Mouse (Mus musculus): ENCODE data around the gene Isl1.

Gene Isl1

DNA sequence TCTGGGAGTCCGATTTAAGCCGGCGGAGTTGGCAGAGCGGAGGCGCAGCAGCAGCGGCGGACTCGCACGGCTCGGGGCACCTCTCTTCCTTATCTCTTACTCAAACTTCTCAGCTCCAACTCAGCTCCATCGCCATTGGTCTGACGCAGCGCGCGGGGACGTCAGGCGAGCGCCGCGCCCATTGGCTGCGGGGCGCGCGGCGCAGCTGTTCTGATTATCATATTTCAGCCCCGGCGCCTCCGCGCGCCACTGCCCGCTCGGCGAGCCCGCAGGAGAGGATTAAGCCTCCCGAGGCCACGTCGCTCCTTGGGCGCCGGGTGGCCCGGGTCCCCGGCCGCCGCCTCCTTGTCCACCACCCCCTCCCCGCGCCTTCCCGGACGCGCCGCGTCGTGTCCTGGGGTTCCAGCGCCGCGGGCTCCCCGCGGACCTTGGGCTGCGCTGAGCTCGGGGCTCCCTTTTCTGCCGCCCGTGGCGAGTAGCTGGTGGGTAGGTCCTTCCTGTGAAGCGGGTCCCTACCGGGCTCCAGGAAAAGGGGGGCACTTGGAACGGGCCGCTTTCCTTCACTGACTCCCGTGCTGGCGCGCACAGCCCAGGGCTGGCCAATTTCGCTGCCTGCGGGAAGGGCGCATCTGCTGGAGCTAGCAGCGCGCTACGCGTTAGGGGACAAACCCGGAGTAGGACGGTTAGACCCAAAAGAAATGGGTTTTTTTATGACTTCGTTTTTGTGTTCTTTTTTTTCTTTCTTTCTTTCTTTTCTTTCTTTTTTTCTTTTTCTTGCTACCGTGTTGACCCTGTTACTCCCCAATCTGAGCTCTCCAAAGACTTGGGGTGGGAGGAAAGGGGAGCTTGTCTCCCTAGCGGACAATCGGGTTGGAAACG, at the start of gene Isl1:
Gene Isl1, minus strand, starts transcription at position 106 of the 879 bp plus-strand sequence.
- peak; percentile 74 for DNase-seq

DNA sequence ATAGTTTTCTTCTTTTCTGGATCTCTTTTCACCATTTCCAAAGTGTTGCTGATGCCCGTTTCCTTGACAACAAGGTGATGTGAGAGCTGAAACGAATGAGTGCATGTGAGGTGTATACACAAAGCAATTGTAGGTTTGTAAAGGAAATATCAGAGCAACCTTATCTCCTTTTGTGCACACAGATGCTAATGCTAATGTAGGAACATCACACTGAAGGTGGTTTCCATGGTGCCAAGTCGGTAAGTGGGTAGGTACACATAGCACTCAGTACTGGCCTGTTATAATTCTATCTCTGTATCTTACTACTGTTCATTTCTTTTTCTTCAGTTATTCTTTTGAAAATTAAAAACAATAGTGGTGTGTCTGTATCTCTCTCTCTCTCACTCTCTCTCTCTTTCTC, 26.3 kb upstream of the Isl1 start:
- no peak for DNase-seq

DNA sequence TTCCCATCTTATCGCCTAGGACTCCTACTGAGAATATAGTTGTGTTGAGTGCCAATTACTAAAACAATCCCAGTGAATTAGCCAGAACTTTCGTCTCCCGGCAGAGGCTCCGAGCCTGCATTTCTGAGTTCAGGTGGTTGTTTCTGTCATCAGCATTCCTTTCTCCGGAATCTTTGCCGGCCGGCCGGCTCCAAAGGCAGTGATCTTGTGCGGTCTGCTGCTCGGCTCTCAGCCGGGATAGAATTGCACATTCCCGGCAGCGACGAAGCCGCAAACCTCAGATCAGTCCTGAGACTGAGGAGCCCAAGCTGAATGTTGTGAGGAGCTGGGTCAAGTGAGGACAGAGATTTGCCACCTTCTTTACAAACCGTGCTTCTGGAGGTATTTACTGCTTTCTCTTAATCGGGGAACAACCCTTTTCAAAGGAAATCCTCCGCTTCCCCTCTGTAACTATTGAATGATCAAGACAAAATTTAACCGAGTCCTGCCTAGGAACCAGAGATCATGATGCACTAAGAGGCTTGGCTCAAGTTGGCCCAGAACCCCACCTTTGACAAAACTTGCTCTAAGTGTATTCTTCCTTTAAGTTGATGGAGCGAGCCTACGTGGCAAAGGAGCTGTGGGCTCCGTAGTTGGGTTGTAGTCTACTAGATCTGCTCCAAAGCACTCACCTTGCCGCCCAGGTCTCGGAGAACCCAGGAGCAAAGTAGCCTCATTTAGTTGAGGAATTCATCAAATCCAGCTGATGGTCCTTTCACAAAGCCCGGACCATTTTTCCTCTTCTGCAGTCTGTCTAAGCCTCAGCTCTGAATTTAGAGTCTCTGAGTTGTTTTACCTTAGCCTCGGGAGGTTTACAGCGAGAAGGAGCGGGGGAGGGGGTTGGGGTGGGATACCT, 4.4 kb upstream of the Isl1 start:
- DNase-seq = no peak

DNA sequence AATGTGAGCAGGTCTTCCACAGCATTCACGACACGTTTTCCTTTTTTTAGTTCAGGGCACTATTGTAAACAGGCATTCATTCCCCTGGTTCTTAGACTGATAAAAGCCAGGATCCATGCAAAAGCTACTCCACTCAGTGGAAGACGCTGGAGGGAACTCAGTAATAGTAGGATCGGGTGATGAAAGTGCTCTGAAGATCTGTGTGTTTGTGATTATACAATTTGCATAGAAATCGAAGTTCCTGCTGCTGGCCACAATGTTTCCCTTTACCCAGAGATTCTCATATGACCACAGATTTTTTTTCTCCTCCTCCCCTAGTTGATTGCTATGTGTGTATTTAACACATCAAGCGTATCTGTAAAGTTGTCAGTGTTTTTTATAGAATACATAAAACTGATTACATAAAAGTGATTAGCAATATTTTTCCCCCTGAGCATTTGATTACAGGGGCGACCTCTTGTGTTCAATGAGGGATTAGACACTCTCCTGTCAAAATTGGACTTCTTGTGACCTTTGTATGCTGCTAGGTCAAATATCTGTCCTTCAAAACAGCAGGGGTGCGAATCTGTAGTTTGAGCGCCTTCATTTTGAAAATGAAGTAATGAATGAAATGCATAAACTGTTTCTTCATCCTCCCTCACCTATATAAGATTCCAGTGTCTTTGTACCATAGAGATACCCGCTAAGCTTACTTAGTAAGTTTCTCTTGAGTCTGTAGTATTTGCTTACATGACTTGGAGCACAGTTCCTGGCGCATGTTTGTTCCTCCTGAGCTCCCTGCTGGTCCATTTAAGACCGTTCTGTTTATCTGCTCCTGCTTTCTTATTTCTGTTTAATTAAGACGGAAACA, 2.6 kb upstream of the Isl1 start:
- DNase-seq = no peak

DNA sequence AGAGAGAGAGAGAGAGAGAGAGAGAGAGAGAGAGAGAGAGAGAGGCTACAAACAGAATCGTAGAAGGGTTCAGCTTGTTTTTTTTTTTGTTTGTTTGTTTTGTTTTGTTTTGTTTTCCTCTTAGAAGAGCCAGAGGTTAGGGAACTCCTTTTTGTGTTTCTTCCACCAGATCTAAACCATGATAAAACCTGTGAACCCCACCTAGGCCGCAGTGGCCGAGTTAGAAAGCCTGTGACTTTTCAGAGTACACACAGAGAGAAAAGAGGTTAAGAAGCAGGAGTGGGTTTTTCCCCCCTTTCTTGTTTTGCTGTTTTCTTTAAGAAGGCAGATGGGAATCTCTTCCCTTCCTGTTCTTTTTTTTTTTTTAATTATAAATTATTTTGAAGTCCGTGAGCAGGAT, 1.5 kb upstream of the Isl1 start:
- DNase-seq = no peak

DNA sequence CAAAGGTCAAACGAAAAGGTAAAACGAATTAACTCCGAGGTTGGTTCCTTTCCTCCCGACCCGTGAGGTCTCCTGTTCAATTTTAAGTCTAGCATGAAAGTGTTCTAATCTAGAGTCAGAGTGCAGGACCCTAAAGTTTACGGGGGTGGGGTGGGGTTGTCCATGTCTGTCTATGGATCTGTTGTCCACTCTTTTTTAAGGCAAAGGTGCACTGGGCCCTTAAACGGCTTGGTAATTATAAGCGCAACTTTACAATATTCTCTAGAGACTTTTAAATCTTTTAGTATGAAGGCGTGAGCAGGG, 925 bp upstream of the Isl1 start:
- DNase-seq = no peak

DNA sequence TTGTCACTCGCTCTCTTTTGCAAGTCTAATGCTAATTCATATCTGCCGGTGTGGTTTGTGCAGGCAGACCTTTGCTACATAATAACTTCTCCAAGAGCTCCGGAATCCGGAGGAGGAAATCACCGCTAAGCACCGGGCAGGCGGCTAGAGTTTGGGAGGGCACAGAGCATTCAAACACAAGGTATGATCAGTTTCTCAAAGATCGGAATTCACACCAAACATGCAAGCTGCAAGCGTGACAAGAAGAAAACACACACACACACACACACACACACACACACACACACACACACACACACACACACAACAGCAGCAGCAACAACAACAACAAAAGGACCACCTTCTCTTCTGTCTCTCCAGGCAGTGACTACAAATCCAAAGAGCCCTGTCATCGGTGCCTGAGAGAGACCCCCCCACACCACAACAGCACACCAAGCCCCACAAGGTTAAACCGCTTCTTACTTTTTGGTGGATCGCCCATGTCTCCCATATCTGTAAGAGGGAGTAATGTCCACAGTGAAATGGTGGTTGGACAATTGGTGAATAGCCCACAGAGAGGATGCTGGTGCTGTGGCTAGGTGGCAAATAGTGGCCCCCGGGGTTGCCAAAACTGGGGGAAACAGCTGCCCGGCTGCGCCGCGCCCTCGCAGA, 431 bp downstream of the Isl1 start:
- DNase-seq = no peak

DNA sequence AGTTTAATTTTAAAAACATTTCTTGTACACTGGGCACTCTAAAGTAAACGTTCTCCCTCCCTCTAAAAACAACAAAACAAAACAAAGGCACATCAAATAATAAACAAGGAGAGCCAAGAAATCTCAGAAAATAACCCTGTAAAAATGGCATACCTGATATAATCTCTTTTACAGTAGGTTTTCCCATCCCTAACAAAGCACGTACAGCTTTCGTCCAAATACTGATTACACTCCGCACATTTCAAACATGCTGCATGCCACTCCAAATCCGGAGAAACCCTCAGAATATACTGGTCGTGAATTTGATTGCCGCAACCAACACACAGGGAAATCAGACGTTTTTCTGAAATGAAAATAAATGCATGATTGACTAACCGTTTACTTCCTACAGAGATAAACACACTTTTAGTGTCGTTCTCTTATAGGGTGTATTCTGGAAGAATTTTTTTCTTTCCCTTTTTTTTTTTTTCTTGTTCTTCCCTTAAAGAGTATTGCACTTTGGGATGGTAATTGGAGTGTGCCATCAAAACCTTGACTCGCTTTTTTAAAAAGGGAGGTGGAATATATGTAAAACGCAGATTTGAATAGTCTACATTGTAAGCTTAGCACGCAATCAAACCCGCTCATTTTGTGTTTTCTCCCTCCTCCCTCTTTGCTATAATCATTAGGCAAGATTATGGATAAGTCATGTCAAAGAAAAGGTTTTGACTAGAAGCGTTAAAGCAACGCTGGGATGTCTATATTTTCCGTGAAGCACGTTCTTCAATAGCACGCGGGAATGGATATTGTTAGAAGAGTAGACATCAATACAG, 1.2 kb downstream of the Isl1 start:
- DNase-seq = no peak

DNA sequence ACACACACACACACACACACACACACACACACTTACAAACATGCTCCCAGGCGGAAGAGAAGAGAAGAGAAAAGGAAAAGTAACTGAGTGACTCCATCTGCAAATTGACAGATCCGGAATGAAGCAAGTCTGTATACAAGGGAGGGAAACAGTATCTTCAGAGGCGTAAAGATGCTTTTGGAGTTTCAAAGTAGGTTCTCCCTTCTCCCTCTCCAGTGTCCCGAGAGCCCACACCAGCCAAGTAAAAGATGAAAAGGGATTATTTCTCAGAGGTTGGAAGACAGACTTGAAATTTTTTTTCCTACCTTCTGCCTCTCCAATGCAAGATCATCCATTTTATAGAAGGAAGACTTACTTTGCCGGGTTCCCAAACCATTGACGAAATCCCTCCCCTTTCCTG, 2.9 kb downstream of the Isl1 start:
- no peak for DNase-seq

DNA sequence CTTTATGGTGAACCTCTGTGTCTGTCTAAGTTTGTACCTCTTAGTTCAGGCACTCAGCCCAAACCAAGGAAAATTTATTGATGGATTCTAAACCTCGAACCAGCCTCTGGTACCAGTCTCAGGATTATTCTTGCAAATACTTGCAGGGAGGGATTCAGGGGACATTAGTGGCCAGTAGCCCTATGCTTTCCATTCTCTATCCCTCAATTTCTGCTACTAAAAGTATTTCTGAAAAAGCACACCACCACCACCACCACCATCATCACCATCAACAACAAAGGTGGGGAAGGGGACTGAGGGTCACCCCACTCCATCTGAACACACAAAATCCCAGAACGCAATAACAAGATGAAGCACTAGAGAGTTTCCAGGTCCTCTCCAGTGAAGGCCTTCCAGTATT, 3.8 kb downstream of the Isl1 start:
- no peak for DNase-seq

DNA sequence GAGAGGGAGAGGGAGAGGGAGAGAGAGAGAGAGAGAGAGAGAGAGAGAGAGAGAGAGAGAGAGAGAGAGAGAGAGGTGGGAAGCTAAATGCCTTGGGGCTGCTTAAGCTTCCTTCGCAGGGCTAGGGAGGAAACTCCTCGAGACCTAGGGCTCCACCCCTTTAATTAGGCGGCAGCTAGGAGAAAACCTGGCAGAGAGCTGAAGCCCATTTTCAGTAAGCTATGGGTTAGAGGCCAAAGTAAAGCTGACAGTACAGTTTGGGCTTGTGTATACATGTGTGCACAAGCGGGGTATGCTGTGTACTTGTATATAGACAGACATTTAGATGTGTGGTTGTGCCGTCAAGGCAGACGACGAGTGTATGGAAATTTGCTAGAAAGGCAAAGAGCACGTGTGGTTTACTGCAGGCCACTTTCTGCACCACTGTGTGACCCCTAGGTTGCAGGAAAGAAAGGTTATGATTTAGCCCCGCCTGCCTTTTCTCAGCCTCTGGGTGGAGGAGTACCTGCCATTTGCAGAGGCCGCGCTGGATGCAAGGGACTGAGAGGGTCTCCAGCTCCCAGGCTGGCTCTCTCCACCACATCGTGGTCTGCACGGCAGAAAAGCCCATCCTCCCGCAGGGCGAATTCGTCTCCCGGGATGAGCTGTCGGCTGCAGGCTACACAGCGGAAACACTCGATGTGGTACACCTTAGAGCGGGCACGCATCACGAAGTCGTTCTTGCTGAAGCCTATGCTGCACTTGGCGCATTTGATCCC, 4.6 kb downstream of the Isl1 start:
- no peak for DNase-seq

DNA sequence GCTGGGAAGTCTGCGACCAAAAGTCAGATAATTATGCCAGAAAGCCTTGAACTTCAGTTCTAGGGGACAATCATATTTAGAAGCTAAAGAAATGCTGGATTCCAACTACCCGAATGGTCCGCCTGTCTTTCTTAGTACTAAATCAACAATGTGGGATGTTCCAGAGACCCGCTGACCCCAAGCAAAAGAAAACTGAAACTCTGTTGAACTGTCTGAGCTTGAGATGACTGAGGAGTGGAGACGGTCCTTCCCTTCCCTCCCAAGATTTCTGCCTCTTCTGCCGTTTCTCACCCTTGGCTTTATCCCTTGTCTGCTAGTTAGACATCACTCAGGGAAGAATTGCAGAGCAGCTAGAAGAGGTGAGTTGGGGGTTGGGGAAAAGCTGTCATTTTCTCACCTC, 5.7 kb downstream of the Isl1 start:
- DNase-seq = no peak

DNA sequence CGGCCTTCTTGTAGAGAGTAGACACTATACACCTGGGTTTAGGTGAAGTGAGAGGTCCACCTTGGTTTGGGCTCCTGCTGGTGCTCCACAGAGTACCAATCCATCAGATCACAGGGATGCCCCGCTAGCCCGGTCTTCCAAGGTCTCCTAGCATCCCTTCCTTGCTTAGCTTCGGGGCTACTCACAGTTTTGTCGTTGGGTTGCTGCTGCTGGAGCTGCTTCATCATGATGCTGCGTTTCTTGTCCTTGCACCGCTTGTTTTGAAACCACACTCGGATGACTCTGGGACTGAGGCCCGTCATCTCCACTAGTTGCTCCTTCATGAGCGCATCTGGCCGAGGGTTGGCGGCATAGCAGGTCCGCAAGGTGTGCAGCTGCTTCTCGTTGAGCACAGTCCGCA, 6.6 kb downstream of the Isl1 start:
- DNase-seq = no peak

DNA sequence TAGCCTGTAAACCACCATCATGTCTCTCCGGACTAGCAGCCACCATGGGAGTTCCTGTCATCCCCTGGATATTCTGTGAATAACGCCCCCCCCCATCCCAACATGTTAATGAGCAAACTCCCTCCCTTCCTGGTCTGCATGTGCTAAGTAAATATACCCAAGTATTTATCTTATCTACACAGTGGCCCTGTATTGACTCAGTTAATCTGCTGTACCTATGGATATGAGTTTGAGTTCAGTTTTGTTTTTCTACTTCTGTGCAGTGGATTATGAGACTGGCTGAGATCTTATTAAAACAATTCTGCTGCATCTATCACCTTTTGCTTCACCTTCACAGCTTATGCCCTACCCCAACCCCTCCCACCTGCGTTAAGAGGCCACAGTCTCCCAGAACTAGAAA, 7.8 kb downstream of the Isl1 start:
- DNase-seq = no peak

DNA sequence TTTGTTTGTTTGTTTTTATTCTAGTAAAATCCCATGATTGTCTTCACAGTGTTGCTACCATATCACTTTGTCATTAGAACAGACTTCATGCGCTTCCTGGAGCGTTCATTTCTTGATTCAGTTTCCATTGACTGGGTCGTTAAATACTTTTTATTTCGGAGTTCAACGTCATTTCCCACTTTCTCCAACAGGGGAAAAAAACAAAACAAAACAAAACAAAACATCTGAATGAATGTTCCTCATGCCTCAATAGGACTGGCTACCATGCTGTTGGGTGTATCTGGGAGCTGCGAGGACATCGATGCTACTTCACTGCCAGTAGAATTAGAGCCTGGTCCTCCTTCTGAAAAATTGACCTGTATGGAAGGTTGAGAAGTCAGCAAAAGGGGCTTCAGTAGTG, 10.2 kb downstream of the Isl1 start:
- DNase-seq = no peak

DNA sequence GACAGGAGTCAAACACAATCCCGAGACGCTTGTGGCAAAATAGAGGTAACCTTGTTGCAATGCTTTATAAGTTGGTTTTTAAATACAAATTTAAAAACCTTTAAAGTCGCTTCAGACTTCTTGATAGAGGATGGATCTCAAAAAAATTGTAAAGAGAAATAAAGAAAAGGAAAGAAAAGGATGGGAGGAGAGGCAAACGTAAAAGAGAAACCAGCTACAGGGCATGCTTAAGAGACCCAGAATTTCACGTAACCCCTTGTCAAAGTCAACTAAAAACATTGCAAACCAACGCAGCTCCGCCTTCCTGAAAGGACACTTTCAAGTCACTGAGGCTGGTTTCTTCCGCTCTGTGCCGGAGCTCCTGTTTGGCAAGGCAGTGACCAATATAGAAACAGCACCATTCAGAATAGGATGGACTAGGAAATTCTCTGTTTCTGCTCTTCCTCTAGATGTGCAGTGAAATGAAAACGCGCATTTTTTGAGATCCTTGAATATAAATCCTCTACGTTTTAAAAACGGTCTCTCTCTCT, 10.8 kb downstream of the Isl1 start:
- no peak for DNase-seq

DNA sequence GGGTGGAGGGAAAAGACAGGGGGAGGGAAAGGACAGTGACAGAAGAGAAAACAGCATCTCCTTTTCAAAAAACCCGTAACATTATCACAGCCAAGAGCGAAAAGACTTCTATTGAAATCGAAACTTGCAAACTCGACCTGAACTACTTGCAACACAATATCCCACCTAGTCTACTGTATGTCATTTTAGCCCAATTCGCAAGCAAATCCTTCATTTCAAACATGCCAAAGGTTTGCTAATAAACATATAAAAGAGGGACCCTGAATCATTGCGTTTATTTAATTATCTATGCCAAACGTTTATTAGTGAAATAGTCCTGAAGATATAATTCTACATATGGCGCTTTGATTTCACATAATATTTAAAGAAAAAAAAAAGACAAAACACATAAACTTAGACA, 11.5 kb downstream of the Isl1 start:
- no peak for DNase-seq

DNA sequence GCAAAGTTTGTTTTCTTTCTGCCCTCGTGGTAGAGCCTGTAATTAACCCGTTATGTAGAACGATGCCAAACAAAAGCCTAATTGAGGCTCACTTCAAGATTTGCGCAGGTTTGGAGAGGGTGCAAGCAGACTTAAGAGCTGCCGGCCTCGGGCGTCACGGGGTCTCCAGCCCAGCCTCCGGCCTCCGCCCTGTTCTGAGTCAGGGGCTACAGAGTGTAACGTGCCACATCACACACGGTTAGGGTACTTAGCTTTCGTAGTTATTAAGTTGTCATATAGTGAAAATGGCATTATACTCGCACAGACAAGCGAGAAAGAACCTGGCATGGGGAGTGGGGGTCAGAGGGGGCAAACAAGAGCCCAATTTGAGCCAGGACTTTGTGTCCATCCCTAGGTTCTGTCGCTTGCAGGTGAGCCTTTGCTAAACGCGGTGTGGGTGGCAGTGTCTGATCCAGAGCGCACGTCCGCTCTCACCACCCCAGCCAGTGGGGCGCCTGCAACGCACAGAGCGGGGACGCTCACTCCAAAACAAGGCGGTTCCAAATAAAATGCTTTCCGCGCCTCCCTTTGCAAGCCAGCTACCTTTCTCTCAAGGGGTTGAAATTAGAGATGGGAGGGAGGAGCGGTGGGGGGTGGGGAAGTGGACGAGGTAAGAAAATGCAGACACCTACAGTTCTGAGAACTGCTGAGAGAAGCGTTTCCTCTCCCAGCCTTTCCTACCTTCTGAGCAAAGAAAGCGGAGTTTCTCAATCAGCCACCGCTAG, 12.3 kb downstream of the Isl1 start:
- no peak for DNase-seq

DNA sequence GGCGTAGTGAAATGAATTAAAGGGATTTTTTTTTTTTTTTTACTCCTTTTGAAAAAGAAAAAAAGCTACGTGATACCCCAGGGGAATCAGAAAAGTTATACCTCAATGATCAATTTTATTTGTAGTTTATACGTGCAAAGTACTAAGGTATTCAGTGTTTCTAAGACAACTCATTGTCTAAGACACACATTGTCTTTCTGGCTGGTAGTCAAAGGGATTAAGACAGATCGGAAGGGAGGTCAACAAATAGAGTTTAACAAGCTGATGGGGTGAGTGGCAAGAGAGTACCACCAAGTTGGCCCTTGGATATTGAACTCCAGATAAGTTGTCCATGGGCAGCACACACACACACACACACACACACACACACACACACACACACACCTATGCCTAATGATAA, 14.1 kb downstream of the Isl1 start:
- DNase-seq = no peak

DNA sequence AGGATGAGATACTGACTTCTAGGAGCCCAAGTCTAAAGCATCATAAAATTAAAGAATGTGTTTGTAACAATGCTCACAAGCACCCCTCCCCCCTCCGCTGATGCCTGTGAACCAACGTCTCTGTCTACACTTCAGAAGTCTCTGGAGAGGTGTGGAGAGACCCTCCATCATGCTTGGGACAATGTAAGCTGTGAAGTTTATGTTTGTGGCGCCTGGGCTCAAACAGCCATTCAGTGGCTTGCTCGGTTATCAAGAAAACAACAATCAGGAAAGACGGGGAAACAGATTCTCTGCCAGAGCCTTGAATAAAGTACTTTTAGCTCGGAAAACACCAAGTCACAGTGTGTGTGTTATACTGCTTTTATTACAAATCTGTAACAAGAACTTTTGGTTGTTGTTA, 14.8 kb downstream of the Isl1 start:
- DNase-seq = no peak

All from kidney, postnatal 10 days (tissue).